Mouse (Mus musculus) T-helper 2 cell (primary cell): ENCODE data around the gene E330034G19Rik.
"Not testable (repeated sequence)": the region's sequence is repeated elsewhere in the genome, so short reads cannot be mapped to it uniquely, and the experiment has no call there.

Experiments
- in situ Hi-C: fragments of 300-600 bp; cut with MboI, MseI; formaldehyde crosslinking; loops from one replicate; pipeline ENCODE4 v1.15.1; 2025; ENCODE audit warnings: high pct_unique_total_duplicates

The E330034G19Rik gene

GRCm38 (mm10) chr14:24347007-24347406, 54.0 kb downstream of the E330034G19Rik start:
- in situ Hi-C loops, result not testable (repeated sequence)

GRCm38 (mm10) chr14:24358295-24358951, 65.4 kb downstream of the E330034G19Rik start:
- in situ Hi-C loops, result no loop called here
